Mouse (Mus musculus): ENCODE data around the gene Prkab1. TPM values are rescaled to one million over a fixed set of nuclear protein-coding genes. Genes with fewer than 3 reads are reported as not detected.

Gene Prkab1
- polyA plus RNA-seq, 1 experiment from 2014 or later, result 45.1 TPM

DNA sequence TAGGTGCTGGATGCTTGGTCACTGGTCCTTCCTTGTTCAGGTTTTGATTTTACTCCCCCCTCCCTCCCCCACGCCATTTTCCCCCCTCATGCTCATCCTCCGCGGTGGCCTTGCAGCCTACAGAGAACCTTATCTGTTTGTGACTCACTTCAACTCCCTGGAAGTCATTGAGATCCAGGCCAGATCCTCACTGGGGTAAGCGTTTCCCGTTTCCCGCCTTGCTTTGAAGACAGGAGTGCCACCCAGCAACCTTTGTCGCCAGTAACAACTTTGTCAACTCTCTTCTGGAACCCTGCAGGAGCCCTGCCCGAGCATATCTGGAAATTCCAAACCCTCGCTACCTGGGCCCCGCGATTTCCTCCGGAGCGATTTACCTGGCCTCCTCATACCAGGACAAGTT is 26.9 kb downstream of the Prkab1 start:
- Histone ChIP-seq H3K27ac (ENCODE audit: low read depth, low read length) (no peak overlapping the region), H3K27me3 (replicated peaks; ENCODE audit: control insufficient read depth, insufficient read depth, low read length) (no peaks in the 10 kb centered on the region), H3K4me3 (ENCODE audit: low read length) (no peak overlapping the region), H3K4me2 (ENCODE audit: low read length) (no peak overlapping the region), H3K4me1 (ENCODE audit: control insufficient read depth, insufficient read depth, low read depth, low read length) (no peaks in the 10 kb centered on the region), H3K9me3 (ENCODE audit: control insufficient read depth, low read length) (no peaks in the 10 kb centered on the region), H3K36me3 (ENCODE audit: control insufficient read depth, insufficient read depth, low read length) (0 out of 2 replicates have a peak, but pooled peaks cover 4% of the 10 kb centered on the region), H3K9ac (ENCODE audit: low read depth, low read length) (no peak overlapping the region)
- ATAC-seq, result no peak
- WGBS, result 82% methylated on average over 13 of the region's 13 CpGs

DNA sequence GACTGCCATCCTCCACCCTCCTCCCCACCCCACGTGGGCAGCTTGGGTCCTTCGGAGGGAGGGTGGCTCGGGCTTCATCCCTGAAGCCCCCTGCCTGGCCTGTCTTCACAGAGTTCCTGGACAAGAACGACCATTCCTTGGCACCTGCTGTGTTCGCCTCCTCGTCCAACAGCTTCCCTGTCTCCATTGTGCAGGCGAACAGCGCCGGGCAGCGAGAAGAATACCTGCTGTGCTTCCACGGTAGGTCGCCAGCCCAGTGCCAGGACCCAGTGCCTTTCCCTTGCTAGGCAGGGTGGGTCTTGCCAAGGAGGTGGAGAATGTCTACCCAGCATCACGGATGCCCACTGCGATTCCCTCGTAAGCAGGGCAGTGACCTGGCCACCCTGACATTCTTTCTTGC is 30.2 kb downstream of the Prkab1 start:
- 83% methylated on average over 15 of the region's 15 CpGs for WGBS
- ATAC-seq, result no peak
- H3K9ac ChIP-seq (ENCODE audit: low read depth, low read length), result no peak overlapping the region

DNA sequence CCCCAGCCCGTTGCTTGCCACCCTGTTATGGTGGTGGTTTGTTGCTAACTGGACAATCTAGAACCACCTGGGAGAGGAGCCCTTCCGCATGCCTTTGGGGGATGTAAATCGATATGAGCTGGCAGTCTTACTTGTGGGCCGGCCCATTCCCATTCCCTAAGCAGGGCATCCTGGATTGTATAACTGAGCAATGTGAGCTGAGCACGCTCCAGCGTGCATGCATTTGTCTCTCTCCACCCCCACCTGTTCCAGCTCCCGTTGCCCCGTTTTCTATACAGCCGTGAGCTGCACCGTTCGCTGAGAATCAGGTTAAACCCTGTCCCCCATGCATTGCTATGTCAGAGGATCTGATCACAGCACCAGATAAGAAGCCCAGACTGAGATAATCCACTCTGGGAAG is 32.6 kb downstream of the Prkab1 start:
- Histone ChIP-seq H3K27me3 (replicated peaks; ENCODE audit: control insufficient read depth, insufficient read depth, low read length) (no peaks in the 10 kb centered on the region), H3K36me3 (ENCODE audit: control insufficient read depth, insufficient read depth, low read length) (peaks cover 31% of the 10 kb centered on the region), H3K4me1 (ENCODE audit: control insufficient read depth, insufficient read depth, low read depth, low read length) (no peaks in the 10 kb centered on the region), H3K4me3 (ENCODE audit: low read length) (no peak overlapping the region), H3K9ac (ENCODE audit: low read depth, low read length) (no peak overlapping the region), H3K4me2 (ENCODE audit: low read length) (no peak overlapping the region), H3K27ac (ENCODE audit: low read depth, low read length) (no peak overlapping the region), H3K9me3 (ENCODE audit: control insufficient read depth, low read length) (peaks cover 12% of the 10 kb centered on the region)
- ATAC-seq, result no peak
- 98% methylated on average over 11 of the region's 11 CpGs for WGBS

More for the DNA sequence above, 30.2 kb downstream of the Prkab1 start:
- H3K4me1 ChIP-seq (ENCODE audit: control insufficient read depth, insufficient read depth, low read depth, low read length), result no peaks in the 10 kb centered on the region
- H3K9me3 ChIP-seq (ENCODE audit: control insufficient read depth, low read length), result peaks cover 12% of the 10 kb centered on the region
- no peak overlapping the region for H3K4me2 ChIP-seq (ENCODE audit: low read length)
- no peak overlapping the region for H3K4me3 ChIP-seq (ENCODE audit: low read length)
- H3K27me3 ChIP-seq (replicated peaks; ENCODE audit: control insufficient read depth, insufficient read depth, low read length), result no peaks in the 10 kb centered on the region
- no peak overlapping the region for H3K27ac ChIP-seq (ENCODE audit: low read depth, low read length)
- peaks cover 28% of the 10 kb centered on the region for H3K36me3 ChIP-seq (ENCODE audit: control insufficient read depth, insufficient read depth, low read length)

- no peaks in the 10 kb centered on the region for H3K27me3 ChIP-seq (replicated peaks; ENCODE audit: control insufficient read depth, insufficient read depth, low read length)
- no peaks in the 10 kb centered on the region for H3K4me1 ChIP-seq (ENCODE audit: control insufficient read depth, insufficient read depth, low read depth, low read length)
- no peak overlapping the region for H3K27ac ChIP-seq (ENCODE audit: low read depth, low read length)
- no peak overlapping the region for H3K4me3 ChIP-seq (ENCODE audit: low read length)
- H3K4me2 ChIP-seq (ENCODE audit: low read length), result no peak overlapping the region
- peaks cover 12% of the 10 kb centered on the region for H3K9me3 ChIP-seq (ENCODE audit: control insufficient read depth, low read length)
- peaks cover 29% of the 10 kb centered on the region for H3K36me3 ChIP-seq (ENCODE audit: control insufficient read depth, insufficient read depth, low read length)
- WGBS, result 90% methylated on average over 12 of the region's 12 CpGs
- no peak for ATAC-seq
- no peak overlapping the region for H3K9ac ChIP-seq (ENCODE audit: low read depth, low read length)
Measured at GRCm38 (mm10) chr5:115987284-115987683, 37.0 kb downstream of the Prkab1 start.

DNA sequence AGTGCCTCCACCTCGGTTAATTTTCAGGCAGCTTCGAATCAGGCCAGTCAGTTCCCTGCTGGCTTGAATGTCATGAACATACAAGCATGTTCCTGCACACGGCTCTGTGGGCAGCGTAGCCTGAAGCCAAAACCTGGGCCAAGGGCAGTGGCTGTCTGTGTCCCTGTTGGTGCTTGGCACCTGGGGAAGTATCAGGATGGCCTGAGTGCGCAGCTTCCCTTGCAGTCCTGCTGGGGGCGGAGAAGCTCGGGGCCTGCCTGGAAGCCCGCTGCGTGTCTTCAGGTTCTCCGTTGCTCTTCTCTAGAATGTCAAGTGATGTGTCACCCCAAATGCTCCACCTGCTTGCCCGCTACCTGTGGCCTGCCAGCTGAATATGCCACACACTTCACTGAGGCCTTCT is 39.2 kb downstream of the Prkab1 start:
- no peak for ATAC-seq
- H3K4me2 ChIP-seq (ENCODE audit: low read length), result no peak overlapping the region
- no peak overlapping the region; the same call in 1 of the 2 replicates for H3K9ac ChIP-seq (ENCODE audit: low read depth, low read length)
- H3K9me3 ChIP-seq (ENCODE audit: control insufficient read depth, low read length), result no peaks in the 10 kb centered on the region; the same call in 1 of the 2 replicates
- no peaks in the 10 kb centered on the region for H3K27me3 ChIP-seq (replicated peaks; ENCODE audit: control insufficient read depth, insufficient read depth, low read length)
- peaks cover 15% of the 10 kb centered on the region for H3K36me3 ChIP-seq (ENCODE audit: control insufficient read depth, insufficient read depth, low read length)
- H3K4me1 ChIP-seq (ENCODE audit: control insufficient read depth, insufficient read depth, low read depth, low read length), result no peaks in the 10 kb centered on the region
- WGBS, result 91% methylated on average over 11 of the region's 11 CpGs
- no peak overlapping the region for H3K27ac ChIP-seq (ENCODE audit: low read depth, low read length)
- no peak overlapping the region for H3K4me3 ChIP-seq (ENCODE audit: low read length)

GRCm38 (mm10) chr5:115984392-115984791 is 39.9 kb downstream of the Prkab1 start:
- Histone ChIP-seq H3K36me3 (ENCODE audit: control insufficient read depth, insufficient read depth, low read length) (peaks cover 11% of the 10 kb centered on the region), H3K27me3 (replicated peaks; ENCODE audit: control insufficient read depth, insufficient read depth, low read length) (no peaks in the 10 kb centered on the region), H3K4me2 (ENCODE audit: low read length) (no peak overlapping the region), H3K9me3 (ENCODE audit: control insufficient read depth, low read length) (no peaks in the 10 kb centered on the region), H3K4me1 (ENCODE audit: control insufficient read depth, insufficient read depth, low read depth, low read length) (no peaks in the 10 kb centered on the region), H3K4me3 (ENCODE audit: low read length) (no peak overlapping the region), H3K27ac (ENCODE audit: low read depth, low read length) (no peak overlapping the region), H3K9ac (ENCODE audit: low read depth, low read length) (no peak overlapping the region)
- WGBS, result 89% methylated on average over 6 of the region's 6 CpGs
- ATAC-seq, result no peak

- no peak overlapping the region for H3K9ac ChIP-seq (ENCODE audit: low read depth, low read length)
- peaks cover 6% of the 10 kb centered on the region for H3K36me3 ChIP-seq (ENCODE audit: control insufficient read depth, insufficient read depth, low read length)
- ATAC-seq, result no peak
- WGBS, result 70% methylated on average over 7 of the region's 7 CpGs
- no peak overlapping the region for H3K4me2 ChIP-seq (ENCODE audit: low read length)
- H3K4me3 ChIP-seq (ENCODE audit: low read length), result no peak overlapping the region
- H3K4me1 ChIP-seq (ENCODE audit: control insufficient read depth, insufficient read depth, low read depth, low read length), result peaks cover 6% of the 10 kb centered on the region; the same call in 1 of the 2 replicates
- H3K27ac ChIP-seq (ENCODE audit: low read depth, low read length), result no peak overlapping the region
- H3K27me3 ChIP-seq (replicated peaks; ENCODE audit: control insufficient read depth, insufficient read depth, low read length), result no peaks in the 10 kb centered on the region
- H3K9me3 ChIP-seq (ENCODE audit: control insufficient read depth, low read length), result no peaks in the 10 kb centered on the region
Measured at GRCm38 (mm10) chr5:115982671-115983373, 41.5 kb downstream of the Prkab1 start.

- H3K9me3 ChIP-seq (ENCODE audit: control insufficient read depth, low read length), result no peaks in the 10 kb centered on the region
- H3K4me3 ChIP-seq (ENCODE audit: low read length), result no peak overlapping the region
- H3K27me3 ChIP-seq (replicated peaks; ENCODE audit: control insufficient read depth, insufficient read depth, low read length), result no peaks in the 10 kb centered on the region
- H3K27ac ChIP-seq (ENCODE audit: low read depth, low read length), result no peak overlapping the region
- peaks cover 6% of the 10 kb centered on the region for H3K36me3 ChIP-seq (ENCODE audit: control insufficient read depth, insufficient read depth, low read length)
- no peak for ATAC-seq
- 86% methylated on average over 9 of the region's 9 CpGs for WGBS
- H3K9ac ChIP-seq (ENCODE audit: low read depth, low read length), result no peak overlapping the region
- no peak overlapping the region for H3K4me2 ChIP-seq (ENCODE audit: low read length)
- H3K4me1 ChIP-seq (ENCODE audit: control insufficient read depth, insufficient read depth, low read depth, low read length), result peaks cover 6% of the 10 kb centered on the region; the same call in 1 of the 2 replicates
Measured at GRCm38 (mm10) chr5:115980537-115980936, 43.8 kb downstream of the Prkab1 start.

DNA sequence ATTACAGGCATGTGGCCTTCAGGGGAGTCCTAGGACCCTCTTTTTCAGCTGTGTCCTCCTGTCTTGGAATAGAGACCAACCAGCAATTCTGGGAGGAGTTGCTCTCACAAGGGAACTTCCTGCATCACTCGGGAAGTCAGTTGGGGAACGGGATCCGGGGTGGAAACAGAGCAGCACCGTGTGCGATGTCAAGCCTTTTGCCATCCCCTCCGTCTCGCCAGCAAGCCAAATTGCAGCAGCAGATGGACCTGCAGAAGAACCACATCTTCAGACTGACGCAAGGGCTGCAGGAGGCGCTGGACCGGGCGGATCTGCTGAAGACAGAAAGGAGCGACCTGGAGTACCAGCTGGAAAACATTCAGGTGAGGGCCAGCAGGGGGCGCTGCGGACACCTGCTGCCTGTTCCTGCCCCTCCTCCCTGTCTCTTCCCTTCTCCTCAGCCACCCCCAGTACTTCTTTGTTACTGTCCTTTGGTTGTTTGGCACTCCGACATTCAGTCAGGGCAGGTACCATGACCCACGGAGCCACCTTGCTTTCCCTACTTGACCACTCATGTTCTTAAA is 45.1 kb downstream of the Prkab1 start:
- H3K4me1 ChIP-seq (ENCODE audit: control insufficient read depth, insufficient read depth, low read depth, low read length), result peaks cover 6% of the 10 kb centered on the region; the same call in 1 of the 2 replicates
- H3K4me3 ChIP-seq (ENCODE audit: low read length), result no peak overlapping the region
- WGBS, result 61% methylated on average over 16 of the region's 16 CpGs
- no peak overlapping the region for H3K9ac ChIP-seq (ENCODE audit: low read depth, low read length)
- no peak overlapping the region for H3K27ac ChIP-seq (ENCODE audit: low read depth, low read length)
- no peak for ATAC-seq
- H3K9me3 ChIP-seq (ENCODE audit: control insufficient read depth, low read length), result no peaks in the 10 kb centered on the region
- no peaks in the 10 kb centered on the region for H3K27me3 ChIP-seq (replicated peaks; ENCODE audit: control insufficient read depth, insufficient read depth, low read length)
- H3K36me3 ChIP-seq (ENCODE audit: control insufficient read depth, insufficient read depth, low read length), result peaks cover 6% of the 10 kb centered on the region
- H3K4me2 ChIP-seq (ENCODE audit: low read length), result no peak overlapping the region
